Mouse (Mus musculus): ENCODE data around the gene Cdc42se2.

GRCm38 (mm10) chr11:54764759-54765158, 22.7 kb downstream of the Cdc42se2 start:
- TF ChIP-seq POU5F1 (IDR thresholded peaks at IDR 0.05; ENCODE audit: borderline replicate concordance, low read length) = no peak
- no peak for TF ChIP-seq CTCF (conservative IDR thresholded peaks at IDR 0.05; ENCODE audit: low read length)

Measured in E14TG2a.4 (cell line).